Mouse (Mus musculus): ENCODE data around the gene Nudt4. TPM values are rescaled to one million over a fixed set of nuclear protein-coding genes. Genes with fewer than 3 reads are reported as not detected.
A peak's percentile ranks its signal among the peaks of the same experiment; 100 is the strongest.

The Nudt4 gene
- total RNA-seq (2021): 100 to 1,000 TPM; 138 to 187 TPM
- long read RNA-seq, experiment 1, transcript Nudt4-201 (5 exons, 3,210 nt): major isoform, 123 of 181 reads
- long read RNA-seq, experiment 1, partial matches to known transcripts: 3 of 181 reads
- long read RNA-seq, experiment 1, other reads (novel, unspliced or antisense): 55 of 181 reads
- long read RNA-seq, experiment 2, transcript Nudt4-201 (5 exons, 3,210 nt): major isoform, 107 of 173 reads
- long read RNA-seq, experiment 2, partial matches to known transcripts: 1 of 173 reads
- long read RNA-seq, experiment 2, other reads (novel, unspliced or antisense): 65 of 173 reads

DNA sequence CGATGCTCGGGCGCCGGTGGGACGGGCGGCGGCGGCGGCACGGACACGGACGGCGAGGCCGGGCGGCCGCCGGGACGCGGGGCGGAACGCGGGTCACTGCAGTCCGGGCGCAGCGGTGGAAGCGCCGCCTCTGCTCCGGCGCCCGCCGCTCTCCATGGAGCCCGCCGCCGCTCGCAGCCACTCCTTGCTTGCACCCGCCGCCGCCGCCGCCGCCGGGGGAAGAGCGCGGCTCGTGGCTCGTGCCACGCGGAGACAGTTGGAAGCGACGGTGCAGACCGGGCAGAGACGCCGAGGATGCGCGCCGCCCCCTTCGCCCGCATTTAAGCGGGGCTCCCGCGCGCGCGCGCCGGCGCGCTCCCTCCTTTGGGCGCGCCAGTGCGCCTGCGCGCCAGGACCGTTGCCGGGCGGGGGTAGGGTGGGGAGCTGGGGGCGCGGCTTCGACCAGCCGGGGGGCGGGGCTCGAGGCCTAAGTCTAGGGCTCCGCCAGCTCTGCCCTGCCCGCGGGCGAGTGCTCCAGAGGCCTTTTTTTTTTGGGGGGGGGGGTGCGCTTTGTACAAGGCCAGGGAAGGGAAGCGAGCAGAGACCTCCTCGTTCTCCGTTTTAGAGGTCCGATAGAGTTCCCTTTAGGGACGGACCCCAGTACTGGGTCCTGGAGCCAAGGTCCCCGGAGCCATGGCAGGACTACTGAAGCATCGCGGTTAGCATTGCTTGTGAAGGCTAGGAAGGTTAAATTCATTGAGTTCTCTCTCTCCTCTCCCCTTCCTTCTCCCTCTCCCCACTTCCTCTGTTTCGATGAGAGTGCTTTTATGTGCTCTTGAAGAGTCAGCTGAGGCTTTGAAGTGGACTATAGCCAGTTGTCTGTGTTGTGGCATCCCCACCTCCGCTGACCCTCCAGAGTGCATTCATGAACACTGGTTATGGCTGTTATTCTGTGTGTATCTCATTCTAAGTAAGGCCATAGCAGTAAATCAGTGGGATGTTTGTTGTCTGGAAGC lies at the start of gene Nudt4:
Gene Nudt4, minus strand, starts transcription at position 296 of the 995 bp plus-strand sequence.
- DNase-seq (ENCODE audit: low spot score in 2 of 2): peak; percentile 89 to 91

DNA sequence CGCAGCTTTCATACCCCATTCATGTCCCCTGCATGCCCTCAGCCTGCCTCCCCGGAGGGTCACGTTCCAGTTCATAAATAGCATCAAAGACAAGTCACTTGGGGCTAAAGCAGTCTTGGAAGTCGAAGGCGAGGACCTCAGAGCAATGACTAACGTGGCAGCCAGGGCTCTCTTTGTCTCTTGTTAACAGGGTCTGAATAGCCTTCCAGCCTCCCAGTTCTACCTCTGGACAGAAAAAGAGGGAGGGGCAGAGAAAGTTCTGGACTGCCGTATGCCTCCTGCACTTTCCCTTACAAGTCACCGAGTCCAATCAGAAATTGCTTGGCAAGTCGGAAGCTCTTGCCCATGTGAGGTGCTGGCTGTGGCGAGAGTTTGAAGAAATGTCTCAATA lies 47.4 kb upstream of the Nudt4 start:
- DNase-seq (ENCODE audit: low spot score in 2 of 2): no peak

GRCm38 (mm10) chr10:95610666-95611330 lies 46.9 kb upstream of the Nudt4 start:
- no peak for DNase-seq (ENCODE audit: low spot score in 2 of 2)

DNA sequence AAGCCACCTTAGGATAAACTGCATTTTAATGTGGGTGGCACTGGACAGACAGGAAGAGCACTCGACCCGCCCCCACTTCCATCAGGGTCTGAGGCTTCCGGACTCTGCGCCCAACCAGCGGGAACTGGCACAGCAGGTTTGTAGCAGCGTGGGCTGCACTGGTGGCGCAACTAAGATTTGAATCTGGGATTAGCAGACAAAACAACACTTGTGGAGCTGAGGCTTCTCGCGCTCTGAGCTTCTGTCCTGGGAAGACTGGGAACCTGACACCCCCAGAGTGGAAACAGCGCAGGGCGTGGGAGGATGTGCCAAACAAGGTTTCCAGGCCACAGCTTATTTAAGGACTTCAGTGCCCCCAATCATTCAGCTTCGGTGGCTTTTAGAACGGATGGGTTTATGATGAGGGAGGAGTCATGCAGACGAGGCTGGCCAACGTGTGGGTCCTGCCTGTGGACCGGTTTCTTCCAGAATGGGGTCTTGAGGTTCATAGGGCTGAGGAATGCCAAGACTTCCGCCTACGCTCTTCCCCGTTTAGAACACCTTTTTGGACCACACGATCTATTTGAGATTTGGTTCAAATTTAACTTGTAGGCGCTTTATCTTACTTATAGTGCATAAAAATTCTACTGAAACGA lies 41.1 kb upstream of the Nudt4 start:
- no peak for DNase-seq (ENCODE audit: low spot score in 2 of 2)

GRCm38 (mm10) chr10:95600527-95600926 lies 36.6 kb upstream of the Nudt4 start:
- DNase-seq (ENCODE audit: low spot score in 2 of 2): no peak

- no peak for DNase-seq (ENCODE audit: low spot score in 2 of 2)
Observed at GRCm38 (mm10) chr10:95599740-95600139, 35.8 kb upstream of the Nudt4 start.

- DNase-seq (ENCODE audit: low spot score in 2 of 2): no peak
Observed at GRCm38 (mm10) chr10:95598056-95598587, 34.2 kb upstream of the Nudt4 start.

GRCm38 (mm10) chr10:95595852-95596639 lies 32.1 kb upstream of the Nudt4 start:
- DNase-seq (ENCODE audit: low spot score in 2 of 2): no peak

- DNase-seq (ENCODE audit: low spot score in 2 of 2): no peak
Observed at GRCm38 (mm10) chr10:95594414-95594813, 30.5 kb upstream of the Nudt4 start.

DNA sequence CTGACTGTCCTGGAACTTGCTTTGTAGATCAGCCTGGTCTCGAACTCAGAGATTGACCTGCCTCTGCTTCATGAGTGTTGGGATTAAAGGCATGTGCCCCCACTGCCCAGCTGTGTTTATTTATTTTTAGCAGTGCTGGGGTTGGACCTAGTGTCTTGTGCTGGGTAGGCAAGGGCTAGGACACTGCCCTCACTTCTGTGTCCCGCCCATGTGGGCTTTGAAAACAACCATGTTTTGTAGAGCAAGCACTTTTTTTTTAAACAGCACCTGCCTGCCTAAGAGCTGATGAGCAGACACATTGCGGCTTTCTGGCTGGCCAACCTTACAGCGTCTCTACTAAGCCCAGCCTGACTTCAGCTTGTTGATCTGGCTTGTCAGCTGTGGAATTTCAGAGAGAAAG lies 27.3 kb upstream of the Nudt4 start:
- no peak for DNase-seq (ENCODE audit: low spot score in 2 of 2)

DNA sequence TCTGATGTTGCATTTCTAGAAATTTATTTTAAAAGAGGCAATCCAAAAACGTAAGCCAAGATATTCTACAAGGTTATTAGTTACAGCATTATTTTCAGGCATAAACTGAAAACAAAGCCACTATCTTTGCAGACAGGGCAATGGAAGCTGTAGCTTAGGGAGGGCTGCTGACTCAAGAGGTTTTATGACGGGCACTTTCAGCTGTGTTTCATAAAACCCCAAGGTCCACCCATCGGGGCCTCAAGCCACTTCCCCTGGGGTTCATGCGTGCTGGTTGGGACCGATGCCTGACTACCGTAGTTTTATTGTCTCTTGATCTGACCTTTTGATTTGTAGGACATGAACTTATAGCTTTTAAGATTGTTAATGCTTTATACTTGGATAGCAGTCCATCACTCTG lies 26.2 kb upstream of the Nudt4 start:
- DNase-seq (ENCODE audit: low spot score in 2 of 2): no peak

DNA sequence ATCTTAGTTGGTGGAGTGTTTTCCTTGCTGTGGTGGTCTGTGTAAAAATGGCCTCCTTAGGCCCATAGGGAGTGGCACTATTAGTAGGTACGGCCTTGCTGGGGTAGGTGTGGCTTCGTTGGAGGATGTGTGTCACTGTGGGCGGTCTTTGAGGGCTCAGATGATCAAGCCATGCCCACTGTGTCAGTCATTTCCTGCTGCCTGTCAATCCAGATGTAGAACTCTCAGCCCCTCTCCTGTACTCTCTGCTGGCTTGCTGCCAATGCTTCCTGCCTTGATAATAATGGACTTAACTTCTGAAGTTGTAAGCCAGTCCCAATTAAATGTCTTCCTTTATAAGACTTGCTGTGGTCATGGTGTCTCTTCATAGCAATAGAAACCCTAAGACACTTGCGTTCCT lies 25.2 kb upstream of the Nudt4 start:
- DNase-seq (ENCODE audit: low spot score in 2 of 2): no peak

- DNase-seq (ENCODE audit: low spot score in 2 of 2): no peak
Observed at GRCm38 (mm10) chr10:95587509-95588220, 23.7 kb upstream of the Nudt4 start.

- no peak for DNase-seq (ENCODE audit: low spot score in 2 of 2)
Observed at GRCm38 (mm10) chr10:95585554-95585953, 21.6 kb upstream of the Nudt4 start.

- no peak for DNase-seq (ENCODE audit: low spot score in 2 of 2)
Observed at GRCm38 (mm10) chr10:95577567-95577950, 13.6 kb upstream of the Nudt4 start.

DNA sequence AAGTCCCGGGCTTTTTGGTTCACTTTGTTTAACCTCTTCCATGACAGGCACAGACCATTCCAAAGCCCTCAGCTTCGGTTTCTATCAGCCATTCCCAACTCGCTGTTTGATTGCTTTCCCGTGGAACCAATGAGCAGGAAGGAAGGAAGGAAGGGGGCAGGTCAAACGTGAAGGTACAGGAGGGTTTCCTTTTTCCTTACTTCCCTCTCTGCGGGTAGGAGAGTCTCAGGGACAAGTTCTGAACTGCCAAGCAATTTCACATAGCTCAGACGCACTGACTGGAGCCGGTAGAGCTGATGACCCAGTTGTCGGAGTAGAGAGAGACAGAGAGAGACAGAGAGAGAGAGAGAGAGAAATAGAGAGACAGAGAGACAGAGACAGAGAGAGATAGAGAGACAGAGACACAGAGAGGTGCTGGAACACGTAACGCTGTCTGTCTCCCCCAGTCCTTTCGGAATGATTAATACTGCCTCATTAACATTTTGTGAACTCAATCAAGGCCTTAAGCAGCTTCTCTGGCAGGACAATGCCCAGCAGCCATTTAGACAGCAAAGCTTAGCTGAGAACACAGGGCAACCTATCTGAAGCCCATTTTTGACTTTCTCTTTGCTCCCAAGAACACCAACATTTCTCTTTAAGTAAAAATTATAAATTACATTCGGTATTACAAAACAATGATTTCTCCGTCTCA lies 13.1 kb upstream of the Nudt4 start:
- DNase-seq (ENCODE audit: low spot score in 2 of 2): no peak

GRCm38 (mm10) chr10:95575839-95576380 lies 12.0 kb upstream of the Nudt4 start:
- DNase-seq (ENCODE audit: low spot score in 2 of 2): no peak

DNA sequence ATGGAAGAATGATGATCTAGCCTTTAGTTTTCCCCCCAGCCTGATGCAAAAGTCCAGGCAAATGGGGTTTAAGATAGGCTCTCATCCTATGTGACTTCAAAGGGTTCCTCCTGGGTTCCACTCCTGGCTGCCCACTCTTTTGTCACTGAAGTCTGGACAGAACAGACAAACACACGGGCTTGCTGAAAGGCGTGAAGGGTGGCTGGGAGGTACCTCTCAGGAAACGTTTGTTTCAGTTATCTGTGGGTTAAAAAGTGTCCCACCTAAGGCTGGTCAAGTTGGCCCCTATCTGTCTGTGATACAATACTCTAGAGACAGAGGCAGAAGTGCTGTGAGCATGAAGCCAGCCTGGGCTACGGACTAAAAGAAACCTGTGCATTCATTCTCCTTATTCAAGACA lies 11.0 kb upstream of the Nudt4 start:
- no peak for DNase-seq (ENCODE audit: low spot score in 2 of 2)

- DNase-seq (ENCODE audit: low spot score in 2 of 2): no peak
Observed at GRCm38 (mm10) chr10:95569441-95569840, 5.5 kb upstream of the Nudt4 start.
